Mouse (Mus musculus) hindbrain, embryonic 11.5 days (tissue): ENCODE data around the gene Nedd9. TPM values are rescaled to one million over a fixed set of nuclear protein-coding genes. Genes with fewer than 3 reads are reported as not detected.

Experiments used
- ATAC-seq: fragments of 200-750 bp; cut with Nextera tagmentation; 2 replicates; pipeline ENCODE4 v1.8.0; 2017; ENCODE audit warnings: mild to moderate bottlenecking, moderate TSS enrichment, moderate library complexity; ENCODE audit not compliant: low FRiP score
- DNase-seq: peaks from one replicate; pipeline ENCODE4 v3.0.0-alpha.2; 2015; ENCODE audit warnings: low spot score
- H3K27ac ChIP-seq: fragments of 300-500 bp; sonication (generic); 2 replicates; pipeline ENCODE4 v1.5.1; 2014; ENCODE audit warnings: mild to moderate bottlenecking, low read depth, low read length
- H3K27me3 ChIP-seq: fragments of 300-500 bp; sonication (generic); 2 replicates; pipeline ENCODE4 v1.6.1; 2014; ENCODE audit warnings: mild to moderate bottlenecking, low read length, moderate library complexity, mixed read lengths; ENCODE audit not compliant: control insufficient read depth, insufficient read depth
- H3K36me3 ChIP-seq: fragments of 300-500 bp; sonication (generic); 2 replicates; pipeline ENCODE4 v1.6.1; 2014; ENCODE audit warnings: mild to moderate bottlenecking, low read length, moderate library complexity, mixed read lengths; ENCODE audit not compliant: control insufficient read depth, insufficient read depth
- H3K4me1 ChIP-seq: fragments of 300-500 bp; sonication (generic); replicated peaks from 2 replicates; pipeline ENCODE4 v1.6.1; 2014; ENCODE audit warnings: low read length, mixed read lengths; ENCODE audit not compliant: control insufficient read depth, insufficient read depth
- H3K4me2 ChIP-seq: fragments of 300-500 bp; sonication (generic); replicated peaks from 2 replicates; pipeline ENCODE4 v1.6.1; 2014; ENCODE audit warnings: mild to moderate bottlenecking, low read depth, low read length
- H3K4me3 ChIP-seq: fragments of 300-500 bp; sonication (generic); 2 replicates; pipeline ENCODE4 v1.5.1; 2014; ENCODE audit warnings: low read depth, low read length
- H3K9ac ChIP-seq: fragments of 300-500 bp; sonication (generic); 2 replicates; pipeline ENCODE4 v1.6.1; 2014; ENCODE audit warnings: low read depth, low read length
- H3K9me3 ChIP-seq: fragments of 300-500 bp; sonication (generic); 2 replicates; pipeline ENCODE4 v1.6.1; 2016; ENCODE audit warnings: low read length; ENCODE audit not compliant: control insufficient read depth
- WGBS: fragments of 180-500 bp; shearing (Covaris S2); extraction: QIAGEN DNeasy Blood & Tissue Kit; methylation state at CpG from one replicate; pipeline ENCODE4 v1.1.7; 2014; 5-methylcytosine and 5-hydroxymethylcytosine counted together
- polyA plus RNA-seq: library from polyadenylated mRNA; unstranded; fragments of >200 nt; fragmentation: Nextera tagmentation; extraction: Ambion mirVana; gene quantifications from 2 replicates; pipeline ENCODE4 v1.2.1, GENCODE M21; 2014

Gene Nedd9
- polyA plus RNA-seq, 1 experiment from 2014 or later = 22.6 TPM

DNA sequence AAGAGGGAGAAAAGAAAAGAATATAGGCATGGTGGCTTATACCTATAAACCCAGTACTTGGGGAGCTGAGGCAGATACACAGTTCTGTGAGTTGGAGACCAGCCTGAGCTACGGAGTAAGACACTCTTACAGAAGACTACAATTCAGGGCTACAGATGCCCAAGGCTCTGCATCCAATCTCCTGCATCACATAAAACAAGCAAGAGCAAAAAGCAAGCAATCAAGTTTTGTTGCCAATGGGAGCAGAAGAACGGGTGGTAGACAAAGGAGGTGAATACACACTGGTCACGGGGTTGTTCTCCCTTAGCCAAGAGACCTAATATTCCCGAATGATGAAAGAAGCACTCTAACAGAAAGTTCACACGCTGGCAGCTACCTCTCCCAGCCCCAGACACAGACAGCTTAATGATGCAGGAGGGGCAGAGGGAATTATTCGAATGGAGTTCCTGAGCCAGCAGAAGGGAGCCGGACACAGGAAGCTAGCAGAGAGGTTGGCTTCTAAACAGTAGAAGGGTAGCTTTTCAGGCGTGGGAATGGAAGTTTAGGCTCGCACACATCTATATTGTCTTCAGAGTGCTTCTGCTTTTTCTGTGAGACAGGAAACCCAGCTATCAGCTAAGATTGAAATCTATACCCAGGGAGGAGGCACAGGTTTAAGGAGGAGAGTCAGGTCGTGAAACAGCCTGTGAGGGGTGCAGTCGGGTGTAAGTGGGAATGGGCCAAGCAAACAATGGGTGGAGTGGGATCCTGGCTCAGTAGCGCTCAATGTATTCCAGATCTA lies 15.2 kb upstream of the Nedd9 start:
- Histone ChIP-seq H3K27me3 (no peaks in the 10 kb centered on the region), H3K9me3 (no peaks in the 10 kb centered on the region), H3K27ac (no peak overlapping the region), H3K4me3 (no peak overlapping the region), H3K4me2 (no peak overlapping the region), H3K36me3 (no peaks in the 10 kb centered on the region), H3K4me1 (no peaks in the 10 kb centered on the region), H3K9ac (no peak overlapping the region)
- WGBS = 72% methylated on average over 12 of the region's 12 CpGs
- DNase-seq (no peak), ATAC-seq (no peak)

DNA sequence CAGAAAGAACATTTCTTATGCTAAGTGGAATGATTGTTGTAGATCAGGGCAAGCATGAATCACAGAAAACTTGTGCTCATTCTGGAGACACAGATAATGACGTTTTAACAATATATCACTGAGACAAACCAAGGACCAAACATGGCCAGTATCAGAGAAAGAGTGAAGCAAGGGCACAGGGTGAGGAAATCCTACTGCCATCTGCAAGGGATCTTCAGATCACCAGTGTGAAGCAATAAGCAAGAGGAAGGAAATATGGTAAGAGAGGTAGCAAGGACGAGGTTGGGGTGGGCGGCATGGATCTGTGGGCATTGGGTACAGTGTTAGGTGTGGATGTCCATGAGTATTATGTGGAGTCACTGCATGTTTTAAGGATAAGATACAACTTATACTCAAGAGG lies 13.6 kb upstream of the Nedd9 start:
- Histone ChIP-seq H3K4me1 (no peaks in the 10 kb centered on the region), H3K4me2 (no peak overlapping the region), H3K9me3 (no peaks in the 10 kb centered on the region), H3K27me3 (no peaks in the 10 kb centered on the region), H3K4me3 (no peak overlapping the region), H3K27ac (no peak overlapping the region), H3K9ac (no peak overlapping the region), H3K36me3 (no peaks in the 10 kb centered on the region)
- DNase-seq (no peak), ATAC-seq (no peak)
- 94% methylated on average over 3 of the region's 3 CpGs for WGBS

DNA sequence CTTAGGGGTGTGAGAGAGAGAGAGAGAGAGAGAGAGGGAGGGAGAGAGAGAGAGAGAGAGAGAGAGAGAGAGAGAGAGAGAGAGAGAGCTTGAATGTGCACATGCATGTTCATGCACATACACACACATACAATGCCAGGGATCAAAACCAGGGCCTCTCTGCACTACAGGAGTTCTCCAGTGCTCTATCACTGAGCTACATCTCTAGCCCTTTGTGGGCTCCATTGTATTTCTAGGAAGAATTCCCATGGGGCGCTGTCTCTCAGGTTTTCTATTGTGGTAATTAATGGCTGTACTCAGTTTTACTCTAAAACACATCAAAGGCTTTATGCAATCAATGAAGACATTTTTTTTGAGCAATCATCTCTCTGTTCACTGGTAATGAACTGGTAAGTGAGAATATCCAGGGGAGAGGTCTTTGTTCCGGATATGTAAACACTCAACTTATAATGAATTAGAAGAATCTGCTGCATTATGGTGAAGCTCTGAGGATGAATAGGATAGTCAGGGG lies 11.5 kb upstream of the Nedd9 start:
- Histone ChIP-seq H3K27ac (no peak overlapping the region), H3K36me3 (no peaks in the 10 kb centered on the region), H3K27me3 (no peaks in the 10 kb centered on the region), H3K9me3 (no peaks in the 10 kb centered on the region), H3K4me1 (no peaks in the 10 kb centered on the region), H3K9ac (no peak overlapping the region), H3K4me3 (no peak overlapping the region), H3K4me2 (no peak overlapping the region)
- no peak for ATAC-seq
- no peak for DNase-seq
- WGBS = 77% methylated on average over 2 of the region's 2 CpGs

DNA sequence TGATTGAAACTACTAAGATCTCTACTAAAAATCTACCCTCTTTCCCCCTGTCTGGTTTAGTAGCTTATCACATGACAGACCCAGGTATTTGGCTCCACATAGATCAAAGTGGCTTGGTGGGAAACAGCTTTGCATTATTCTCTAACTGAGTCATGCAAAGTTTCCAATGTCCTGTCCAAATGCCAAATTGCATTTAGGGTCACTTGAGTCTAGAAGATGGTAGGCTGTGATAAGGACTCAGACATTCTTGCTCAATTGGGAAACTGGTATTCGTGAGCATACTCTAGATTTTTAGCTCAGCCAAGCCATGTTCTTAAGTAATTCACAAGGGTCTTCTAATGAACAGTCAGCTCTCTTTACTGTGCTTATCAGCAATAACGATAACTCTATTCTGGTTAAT lies 7.5 kb upstream of the Nedd9 start:
- Histone ChIP-seq H3K27ac (no peak overlapping the region), H3K27me3 (no peaks in the 10 kb centered on the region), H3K36me3 (no peaks in the 10 kb centered on the region), H3K9me3 (no peaks in the 10 kb centered on the region), H3K4me2 (no peak overlapping the region), H3K4me1 (no peaks in the 10 kb centered on the region; the same call in 1 of the 2 replicates), H3K4me3 (no peak overlapping the region), H3K9ac (no peak overlapping the region)
- no peak for DNase-seq
- 96% methylated on average over 2 of the region's 2 CpGs for WGBS
- ATAC-seq = no peak

DNA sequence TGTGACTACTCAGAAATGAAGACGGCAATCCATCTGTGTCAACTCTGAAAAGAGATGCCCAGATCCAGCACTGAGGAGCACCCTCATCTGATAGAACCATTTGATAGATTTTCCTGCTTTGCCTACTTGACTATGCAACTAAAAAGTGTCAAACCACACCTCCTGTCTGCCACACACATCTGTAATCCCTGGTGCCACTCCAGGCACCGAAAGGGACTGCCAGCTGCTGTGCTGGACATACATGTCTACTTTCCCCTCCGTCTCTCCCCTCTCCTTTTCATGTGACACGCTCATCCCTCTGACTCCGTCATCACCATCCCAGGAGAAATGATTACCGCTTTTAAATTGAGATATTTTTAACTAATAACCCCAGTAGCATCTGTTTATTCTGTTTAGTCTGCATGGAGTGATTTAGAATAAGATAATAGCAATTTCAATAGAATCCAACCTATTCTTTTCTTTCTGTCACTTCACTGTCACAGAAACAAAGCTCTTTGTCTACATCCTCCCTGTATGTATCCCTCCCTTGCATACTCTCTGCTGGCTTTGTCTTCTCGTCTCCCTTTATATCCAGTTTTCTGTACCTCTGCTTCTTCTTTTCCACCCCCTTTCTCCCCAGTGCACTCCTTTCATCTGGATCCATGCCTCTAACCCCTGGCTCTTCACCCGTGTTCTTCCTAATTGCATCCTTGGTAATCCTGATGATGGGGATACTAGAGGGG lies 5.0 kb upstream of the Nedd9 start:
- ATAC-seq (no peak), DNase-seq (no peak)
- no peak overlapping the region for H3K4me2 ChIP-seq
- H3K4me3 ChIP-seq = no peak overlapping the region
- 57% methylated on average over 8 of the region's 8 CpGs for WGBS
- no peaks in the 10 kb centered on the region for H3K9me3 ChIP-seq
- H3K4me1 ChIP-seq = no peaks in the 10 kb centered on the region; the same call in 1 of the 2 replicates
- H3K36me3 ChIP-seq = no peaks in the 10 kb centered on the region
- no peak overlapping the region for H3K27ac ChIP-seq
- H3K27me3 ChIP-seq = no peaks in the 10 kb centered on the region
- no peak overlapping the region for H3K9ac ChIP-seq

DNA sequence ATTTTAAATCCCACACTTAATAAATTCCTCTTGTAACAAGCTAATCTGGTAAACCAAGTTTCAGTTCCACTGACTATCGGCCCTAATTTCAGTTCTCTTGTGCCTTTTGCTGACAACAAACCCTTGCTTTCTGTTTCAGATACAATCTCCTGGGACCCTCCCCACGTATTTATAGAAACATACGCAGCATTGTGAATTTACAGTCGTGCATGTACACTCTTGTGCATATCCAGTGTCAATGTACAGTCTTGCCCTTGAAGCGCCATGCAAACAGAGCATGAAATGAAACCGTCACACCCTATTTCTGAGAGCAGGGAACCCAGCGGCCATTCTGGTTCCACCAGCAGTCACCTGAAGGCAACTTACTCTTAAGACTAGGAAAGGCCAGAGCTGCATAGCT lies 4.4 kb upstream of the Nedd9 start:
- Histone ChIP-seq H3K4me1 (no peaks in the 10 kb centered on the region; the same call in 1 of the 2 replicates), H3K9me3 (no peaks in the 10 kb centered on the region), H3K27ac (no peak overlapping the region), H3K36me3 (no peaks in the 10 kb centered on the region), H3K9ac (no peak overlapping the region), H3K4me2 (no peak overlapping the region), H3K27me3 (no peaks in the 10 kb centered on the region), H3K4me3 (no peak overlapping the region)
- DNase-seq = no peak
- 82% methylated on average over 7 of the region's 7 CpGs for WGBS
- ATAC-seq = no peak

DNA sequence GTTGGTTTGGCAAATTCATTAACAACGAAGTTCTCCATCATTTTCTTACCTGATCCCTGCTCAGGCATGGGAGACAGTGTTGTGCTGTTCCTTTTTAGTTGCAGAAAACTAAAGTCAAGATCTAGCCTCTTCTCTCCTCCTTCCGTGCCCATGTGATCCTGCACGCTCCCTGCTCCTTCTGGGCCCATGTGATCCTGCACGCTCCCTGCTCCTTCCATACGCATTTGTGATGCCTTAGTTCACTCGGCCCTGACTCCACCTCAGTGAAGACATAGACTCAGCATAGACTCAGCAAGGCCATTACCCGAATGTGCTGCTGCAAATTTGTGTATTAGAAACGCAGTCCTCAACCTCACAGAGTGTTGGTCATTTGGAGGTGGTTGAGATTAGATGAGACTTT lies 3.1 kb upstream of the Nedd9 start:
- Histone ChIP-seq H3K36me3 (no peaks in the 10 kb centered on the region), H3K9me3 (no peaks in the 10 kb centered on the region), H3K27me3 (no peaks in the 10 kb centered on the region), H3K9ac (no peak overlapping the region), H3K4me3 (no peak overlapping the region), H3K4me2 (no peak overlapping the region), H3K27ac (no peak overlapping the region), H3K4me1 (no peaks in the 10 kb centered on the region; the same call in 1 of the 2 replicates)
- ATAC-seq = no peak
- WGBS = 86% methylated on average over 8 of the region's 8 CpGs
- no peak for DNase-seq

DNA sequence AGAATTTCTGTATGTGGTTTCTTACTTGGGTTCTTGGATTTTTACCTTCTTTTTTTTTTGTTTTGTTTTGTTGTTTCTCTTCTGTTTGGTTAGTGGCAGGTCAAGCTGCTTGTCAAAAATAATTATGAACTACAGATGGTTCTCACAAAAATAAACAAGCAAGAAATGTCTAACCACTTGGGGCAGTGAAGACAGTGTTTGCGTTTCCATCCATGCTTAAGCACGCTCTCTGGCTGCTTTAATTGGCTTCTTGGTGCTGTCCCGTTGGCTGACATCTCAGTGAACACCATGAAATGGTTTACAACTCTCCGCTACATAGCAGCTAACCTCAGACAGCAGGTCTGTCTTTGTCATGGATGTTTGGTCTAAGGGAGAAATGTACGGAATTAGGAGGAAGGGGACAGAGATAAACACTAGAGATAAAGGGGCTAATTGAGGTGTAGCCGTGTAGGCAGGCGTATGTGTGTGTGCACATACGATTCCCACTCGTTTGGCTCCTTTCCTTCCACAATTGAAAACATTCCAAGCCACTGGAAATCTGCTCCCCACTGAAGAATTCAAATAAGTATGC lies 2.6 kb upstream of the Nedd9 start:
- Histone ChIP-seq H3K9ac (no peak overlapping the region), H3K36me3 (no peaks in the 10 kb centered on the region), H3K27ac (no peak overlapping the region), H3K4me2 (no peak overlapping the region), H3K9me3 (no peaks in the 10 kb centered on the region), H3K4me3 (no peak overlapping the region), H3K4me1 (no peaks in the 10 kb centered on the region; the same call in 1 of the 2 replicates), H3K27me3 (no peaks in the 10 kb centered on the region)
- WGBS = 82% methylated on average over 9 of the region's 9 CpGs
- no peak for DNase-seq
- ATAC-seq = no peak
